In genomic region chr5:74061408-74062047, GRCm38 (mm10) we compare ENCODE assay signal across 8 mouse cellular contexts. TPM values are rescaled to one million over a fixed set of nuclear protein-coding genes. Genes with fewer than 3 reads are reported as not detected.
DNase-seq lines count a peak whose midpoint lies in the region; ATAC-seq and TF ChIP-seq lines count a peak whose summit lies in the region.

No protein-coding gene starts in this region.

- H3K4me3 ChIP-seq in forebrain, embryonic 13.5 days, result no peak overlapping the region
- H3K4me3 ChIP-seq in forebrain, embryonic 11.5 days (ENCODE audit: low read depth, low read length), result no peak overlapping the region
- H3K4me3 ChIP-seq in lung, embryonic 14.5 days (ENCODE audit: low read depth, low read length), result no peak overlapping the region
- H3K4me3 ChIP-seq in lung, adult 2 months (replicated peaks; ENCODE audit: extremely low read depth, low read depth, low read length), result no peak overlapping the region
- no peak overlapping the region for H3K4me3 ChIP-seq in forebrain, embryonic 14.5 days (ENCODE audit: low read depth, low read length)
- H3K4me3 ChIP-seq in stomach, embryonic 14.5 days (ENCODE audit: low read depth, low read length), result no peak overlapping the region

- no peak for TF ChIP-seq CTCF in lung, embryonic 14.5 days (IDR thresholded peaks at IDR 0.05; ENCODE audit: low read depth)
- no peak for TF ChIP-seq CTCF in lung, adult 2 months (IDR thresholded peaks at IDR 0.05; ENCODE audit: insufficient read depth, low read length)

- no peak for TF ChIP-seq POLR2A in lung, adult 2 months (IDR thresholded peaks at IDR 0.05; ENCODE audit: borderline replicate concordance, extremely low read depth, low read depth, low read length)

- H3K36me3 ChIP-seq in forebrain, embryonic 13.5 days (ENCODE audit: poor library complexity, severe bottlenecking), result no peaks in the 10 kb centered on the region
- H3K36me3 ChIP-seq in forebrain, embryonic 11.5 days (ENCODE audit: control insufficient read depth, insufficient read depth, low read length), result no peaks in the 10 kb centered on the region
- no peaks in the 10 kb centered on the region for H3K36me3 ChIP-seq in lung, embryonic 14.5 days (ENCODE audit: insufficient read depth)
- H3K36me3 ChIP-seq in forebrain, embryonic 14.5 days (ENCODE audit: control insufficient read depth, insufficient read depth, low read length), result no peaks in the 10 kb centered on the region
- no peaks in the 10 kb centered on the region for H3K36me3 ChIP-seq in stomach, embryonic 14.5 days (ENCODE audit: control insufficient read depth, insufficient read depth, low read length)

- no peak for DNase-seq in forebrain, embryonic 11.5 days (ENCODE audit: low spot score)
- peak; percentile 48 for DNase-seq in lung, embryonic 14.5 days
- no peak for DNase-seq in lung, adult 2 months
- peak; percentile 90 for DNase-seq in forebrain, embryonic 14.5 days (ENCODE audit: low spot score)
- no peak for DNase-seq in spleen, adult 18-20 months
- no peak for DNase-seq in urinary bladder, adult 18-20 months (ENCODE audit: low spot score in 2 of 2)

- 0 out of 2 replicates have a peak overlapping the region, but pooled peaks have one; percentile 4 for H3K4me2 ChIP-seq in forebrain, embryonic 13.5 days
- H3K4me2 ChIP-seq in forebrain, embryonic 11.5 days (ENCODE audit: low read depth, low read length, severe bottlenecking), result no peak overlapping the region
- H3K4me2 ChIP-seq in lung, embryonic 14.5 days, result peak overlapping the region; percentile 45
- H3K4me2 ChIP-seq in forebrain, embryonic 14.5 days (ENCODE audit: low read length), result peak overlapping the region; percentile 12; the same call in 1 of the 2 replicates
- H3K4me2 ChIP-seq in stomach, embryonic 14.5 days (replicated peaks; ENCODE audit: low read depth, low read length), result peak overlapping the region; percentile 22; the same call in 1 of the 2 replicates

- peak; percentile 48; the same call in 1 of the 2 replicates for ATAC-seq in forebrain, embryonic 13.5 days
- no peak for ATAC-seq in forebrain, embryonic 11.5 days (replicated peaks; ENCODE audit: low FRiP score)
- no peak for ATAC-seq in lung, embryonic 14.5 days (ENCODE audit: insufficient read depth)
- ATAC-seq in forebrain, embryonic 14.5 days, result peak; percentile 67
- no peak for ATAC-seq in stomach, embryonic 14.5 days (ENCODE audit: insufficient number of reproducible peaks, insufficient read depth, low FRiP score, low read depth)

- H3K9me3 ChIP-seq in forebrain, embryonic 13.5 days (replicated peaks), result no peaks in the 10 kb centered on the region
- H3K9me3 ChIP-seq in forebrain, embryonic 11.5 days (ENCODE audit: control insufficient read depth, low read length), result no peaks in the 10 kb centered on the region
- no peaks in the 10 kb centered on the region for H3K9me3 ChIP-seq in lung, embryonic 14.5 days (ENCODE audit: low read depth, low read length)
- H3K9me3 ChIP-seq in forebrain, embryonic 14.5 days (replicated peaks; ENCODE audit: control insufficient read depth, low read length), result no peaks in the 10 kb centered on the region
- no peaks in the 10 kb centered on the region for H3K9me3 ChIP-seq in stomach, embryonic 14.5 days (ENCODE audit: control insufficient read depth, low read depth, low read length)

- peaks cover 27% of the 10 kb centered on the region for H3K4me1 ChIP-seq in forebrain, embryonic 13.5 days
- H3K4me1 ChIP-seq in forebrain, embryonic 11.5 days (replicated peaks; ENCODE audit: control insufficient read depth, insufficient read depth, low read length), result peaks cover under 1% of the 10 kb centered on the region
- H3K4me1 ChIP-seq in lung, embryonic 14.5 days (ENCODE audit: insufficient read depth), result peaks cover 22% of the 10 kb centered on the region
- H3K4me1 ChIP-seq in lung, adult 2 months (ENCODE audit: control insufficient read depth, insufficient read depth, low read length), result peaks cover 28% of the 10 kb centered on the region
- H3K4me1 ChIP-seq in forebrain, embryonic 14.5 days (ENCODE audit: control insufficient read depth, insufficient read depth, low read length), result peaks cover 13% of the 10 kb centered on the region
- H3K4me1 ChIP-seq in stomach, embryonic 14.5 days (ENCODE audit: control insufficient read depth, insufficient read depth, low read length), result peaks cover 19% of the 10 kb centered on the region

- 79% methylated on average over 18 of the region's 18 CpGs for WGBS in forebrain, embryonic 13.5 days
- 89% methylated on average over 18 of the region's 18 CpGs for WGBS in forebrain, embryonic 11.5 days
- 62% methylated on average over 18 of the region's 18 CpGs for WGBS in lung, embryonic 14.5 days
- WGBS in lung, adult 2 months, result 42% methylated on average over 18 of the region's 18 CpGs
- 69% methylated on average over 18 of the region's 18 CpGs for WGBS in forebrain, embryonic 14.5 days
- WGBS in stomach, embryonic 14.5 days, result 70% methylated on average over 18 of the region's 18 CpGs

- no peak overlapping the region for H3K9ac ChIP-seq in forebrain, embryonic 13.5 days
- no peak overlapping the region for H3K9ac ChIP-seq in forebrain, embryonic 11.5 days (ENCODE audit: low read length)
- H3K9ac ChIP-seq in lung, embryonic 14.5 days, result no peak overlapping the region
- H3K9ac ChIP-seq in forebrain, embryonic 14.5 days (ENCODE audit: low read length), result no peak overlapping the region
- no peak overlapping the region for H3K9ac ChIP-seq in stomach, embryonic 14.5 days (replicated peaks; ENCODE audit: low read depth, low read length)

- no peaks in the 10 kb centered on the region for H3K27me3 ChIP-seq in forebrain, embryonic 13.5 days
- no peaks in the 10 kb centered on the region for H3K27me3 ChIP-seq in forebrain, embryonic 11.5 days (ENCODE audit: control insufficient read depth, insufficient read depth, low read length)
- no peaks in the 10 kb centered on the region for H3K27me3 ChIP-seq in lung, embryonic 14.5 days (ENCODE audit: insufficient read depth, low read length)
- no peaks in the 10 kb centered on the region for H3K27me3 ChIP-seq in forebrain, embryonic 14.5 days (replicated peaks; ENCODE audit: control insufficient read depth, insufficient read depth, low read length)
- no peaks in the 10 kb centered on the region for H3K27me3 ChIP-seq in stomach, embryonic 14.5 days (ENCODE audit: control insufficient read depth, insufficient read depth, low read length)

- H3K27ac ChIP-seq in forebrain, embryonic 13.5 days, result peak overlapping the region; percentile 60
- no peak overlapping the region for H3K27ac ChIP-seq in forebrain, embryonic 11.5 days (ENCODE audit: low read depth, low read length)
- H3K27ac ChIP-seq in lung, embryonic 14.5 days (ENCODE audit: low read depth), result peak overlapping the region; percentile 83
- H3K27ac ChIP-seq in forebrain, embryonic 14.5 days (ENCODE audit: low read depth, low read length), result peak overlapping the region; percentile 44; the same call in 1 of the 2 replicates
- 0 out of 2 replicates have a peak overlapping the region, but pooled peaks have one; percentile 33 for H3K27ac ChIP-seq in stomach, embryonic 14.5 days (ENCODE audit: low read length)

RNA-seq across cellular contexts. Expression of gene Usp46, which starts 6.7 kb away (rescaled TPM):
- polyA plus RNA-seq in forebrain, embryonic 13.5 days (2015; fragmentation: Nextera tagmentation; extraction: Ambion mirVana), result 24.8 and 25.9 TPM in 2 replicates
- 33.5 and 36.2 TPM in 2 replicates for polyA plus RNA-seq in forebrain, embryonic 11.5 days (2014; fragmentation: Nextera tagmentation; extraction: Ambion mirVana)
- polyA plus RNA-seq in lung, embryonic 14.5 days (2014; fragmentation: Nextera tagmentation; extraction: Ambion mirVana), result 46.8 and 48.6 TPM in 2 replicates
- 7.4 and 14.9 TPM in 2 replicates for polyA plus RNA-seq in lung, adult 2 months (2012; rRNA removed)
- polyA plus RNA-seq in forebrain, embryonic 14.5 days (2014; fragmentation: Nextera tagmentation; extraction: Ambion mirVana), result 31.8 and 41.6 TPM in 2 replicates
- 41.6 and 48.1 TPM in 2 replicates for polyA plus RNA-seq in stomach, embryonic 14.5 days (2014; fragmentation: Nextera tagmentation; extraction: Ambion mirVana)

Comparison
In these comparisons a context has a peak if more than half of its experiments do, and no peak if none do; other contexts are left out.
1. ATAC-seq: peak in forebrain, embryonic 13.5 days (single experiment) and forebrain, embryonic 14.5 days (single experiment); none in forebrain, embryonic 11.5 days (single experiment), lung, embryonic 14.5 days (single experiment) and stomach, embryonic 14.5 days (single experiment).
2. DNase-seq: peak in lung, embryonic 14.5 days (single experiment) and forebrain, embryonic 14.5 days (single experiment); none in forebrain, embryonic 11.5 days (single experiment), lung, adult 2 months (single experiment), spleen, adult 18-20 months (0 of 2) and urinary bladder, adult 18-20 months (0 of 2).